Mouse (Mus musculus) MEL (cell line): ENCODE data around the gene Lrp6. TPM values are rescaled to one million over a fixed set of nuclear protein-coding genes. Genes with fewer than 3 reads are reported as not detected.

Source experiments
- DNase-seq: peaks from one replicate; pipeline ENCODE4 v3.0.0; 2011; ENCODE audit warnings: low read depth, low spot score
- H3K27ac ChIP-seq: 2 replicates; pipeline ENCODE4 v1.5.1; 2012; ENCODE audit warnings: low read depth, mild to moderate bottlenecking, control low read depth, low read length, moderate library complexity; ENCODE audit not compliant: control insufficient read depth
- H3K27me3 ChIP-seq, 2 experiments: fragments of 150-350 bp in 1 of 2; sonication (generic) in 1 of 2; 2 replicates each; pipeline ENCODE4 v1.6.1; 2012; ENCODE audit warnings: low read length in 2 of 2, mild to moderate bottlenecking in 2 of 2, improper control_type of control experiment in 1 of 2, moderate library complexity in 1 of 2; ENCODE audit not compliant: insufficient read depth in 2 of 2, control insufficient read depth in 1 of 2
- H3K36me3 ChIP-seq, 2 experiments: 2 replicates each; pipeline ENCODE4 v1.6.1; 2012 to 2014; ENCODE audit warnings: low read length in 2 of 2, improper control_type of control experiment in 1 of 2, inconsistent platforms in 1 of 2, mild to moderate bottlenecking in 1 of 2; ENCODE audit not compliant: insufficient read depth in 2 of 2, control insufficient read depth in 1 of 2
- H3K4me1 ChIP-seq, 2 experiments: fragments of 150-350 bp in 1 of 2; sonication (generic) in 1 of 2; 2 replicates each; pipeline ENCODE4 v1.6.1; 2012; ENCODE audit warnings: low read length in 2 of 2, improper control_type of control experiment in 1 of 2, mild to moderate bottlenecking in 1 of 2; ENCODE audit not compliant: insufficient read depth in 2 of 2, control insufficient read depth in 1 of 2
- H3K4me3 ChIP-seq, 2 experiments: fragments of 150-350 bp in 1 of 2; sonication (generic) in 1 of 2; 2 replicates each; pipeline ENCODE4 v1.5.1; 2012; ENCODE audit warnings: low read depth in 2 of 2, low read length in 2 of 2, mild to moderate bottlenecking in 2 of 2, moderate library complexity in 2 of 2, control low read depth in 1 of 2, improper control_type of control experiment in 1 of 2; ENCODE audit not compliant: control insufficient read depth in 1 of 2, insufficient read depth in 1 of 2
- H3K79me2 ChIP-seq: 2 replicates; pipeline ENCODE4 v1.6.1; 2012; ENCODE audit warnings: mild to moderate bottlenecking, low read length, moderate library complexity; ENCODE audit not compliant: control insufficient read depth, poor library complexity, insufficient read depth
- H3K9ac ChIP-seq: 2 replicates; pipeline ENCODE4 v1.6.1; 2012; ENCODE audit warnings: low read depth, mild to moderate bottlenecking, control low read depth, low read length, moderate library complexity; ENCODE audit not compliant: control insufficient read depth, poor library complexity, severe bottlenecking
- H3K9me3 ChIP-seq: fragments of 150-350 bp; sonication (generic); replicated peaks from 2 replicates; pipeline ENCODE4 v1.6.1; 2012; ENCODE audit warnings: mild to moderate bottlenecking, low read length, improper control_type of control experiment, moderate library complexity; ENCODE audit not compliant: insufficient read depth
- CHD1 ChIP-seq: IDR thresholded peaks from 2 replicates; pipeline ENCODE4 v1.6.1; 2012; ENCODE audit warnings: low read depth, mild to moderate bottlenecking, inconsistent platforms, low read length, improper control_type of control experiment
- CHD2 ChIP-seq: IDR thresholded peaks from 2 replicates; pipeline ENCODE4 v1.6.1; 2011; ENCODE audit warnings: low read length, improper control_type of control experiment
- EP300 ChIP-seq, 2 experiments: IDR thresholded peaks; 2 replicates each; pipeline ENCODE4 v1.6.1; 2011; ENCODE audit warnings: improper control_type of control experiment in 2 of 2, low read length in 2 of 2, low read depth in 1 of 2, mild to moderate bottlenecking in 1 of 2
- ETS1 ChIP-seq: IDR thresholded peaks from 2 replicates; pipeline ENCODE4 v1.6.1; 2012; ENCODE audit warnings: low read depth, mild to moderate bottlenecking, inconsistent platforms, low read length, improper control_type of control experiment, moderate library complexity
- GABPA ChIP-seq: IDR thresholded peaks from 2 replicates; pipeline ENCODE4 v1.6.1; 2012; ENCODE audit warnings: low read depth, mild to moderate bottlenecking, inconsistent platforms, low read length, improper control_type of control experiment, moderate library complexity
- JUND ChIP-seq: IDR thresholded peaks from 2 replicates; pipeline ENCODE4 v1.6.1; 2011; ENCODE audit warnings: low read depth, mild to moderate bottlenecking, improper control_type of control experiment, low read length
- MAFK ChIP-seq: IDR thresholded peaks from 2 replicates; pipeline ENCODE4 v1.6.1; 2011; ENCODE audit warnings: low read depth, mild to moderate bottlenecking, low read length, improper control_type of control experiment, borderline replicate concordance
- MAX ChIP-seq: IDR thresholded peaks from 2 replicates; pipeline ENCODE4 v1.6.1; 2011; ENCODE audit warnings: low read length, improper control_type of control experiment
- MAZ ChIP-seq: IDR thresholded peaks from 2 replicates; pipeline ENCODE4 v1.6.1; 2012; ENCODE audit warnings: low read depth, mild to moderate bottlenecking, inconsistent platforms, low read length, improper control_type of control experiment
- MEF2A ChIP-seq: IDR thresholded peaks from 2 replicates; pipeline ENCODE4 v1.6.1; 2014; ENCODE audit warnings: low read depth, mild to moderate bottlenecking, inconsistent platforms, low read length, improper control_type of control experiment; ENCODE audit not compliant: poor library complexity, insufficient replicate concordance, severe bottlenecking; ENCODE audit errors: extremely low read depth
- MXI1 ChIP-seq: IDR thresholded peaks from 2 replicates; pipeline ENCODE4 v1.6.1; 2011; ENCODE audit warnings: mild to moderate bottlenecking, low read depth, low read length, improper control_type of control experiment
- MYB ChIP-seq: IDR thresholded peaks from 2 replicates; pipeline ENCODE4 v1.6.1; 2011; ENCODE audit warnings: mild to moderate bottlenecking, low read depth, low read length, improper control_type of control experiment
- NRF1 ChIP-seq: IDR thresholded peaks from 2 replicates; pipeline ENCODE4 v1.6.1; 2014; ENCODE audit warnings: low read depth, mild to moderate bottlenecking, inconsistent platforms, low read length, improper control_type of control experiment, moderate library complexity; ENCODE audit not compliant: poor library complexity, insufficient read depth, severe bottlenecking
- POLR2AphosphoS2 ChIP-seq: IDR thresholded peaks from 2 replicates; pipeline ENCODE4 v1.6.1; 2011; ENCODE audit warnings: low read length, improper control_type of control experiment
- POLR2AphosphoS5 ChIP-seq: IDR thresholded peaks from 2 replicates; pipeline ENCODE4 v1.6.1; 2012; ENCODE audit warnings: low read depth, borderline replicate concordance, mild to moderate bottlenecking, inconsistent platforms, low read length, moderate library complexity, mixed read lengths
- RAD21 ChIP-seq: IDR thresholded peaks from 2 replicates; pipeline ENCODE4 v1.6.1; 2011; ENCODE audit warnings: mild to moderate bottlenecking, low read depth, low read length, improper control_type of control experiment
- SIN3A ChIP-seq: IDR thresholded peaks from 2 replicates; pipeline ENCODE4 v1.6.1; 2012; ENCODE audit warnings: low read length, improper control_type of control experiment, inconsistent platforms
- TBP ChIP-seq: IDR thresholded peaks from 2 replicates; pipeline ENCODE4 v1.8.0; 2011; ENCODE audit warnings: low read depth, low read length, improper control_type of control experiment
- polyA plus RNA-seq, 2 experiments: library from polyadenylated mRNA; stranded (reverse) in 1 of 2; unstranded in 1 of 2; fragments of >175 nt in 1 of 2; fragments of >200 nt in 1 of 2; gene quantifications; 2 replicates each; pipeline versions ENCODE4 v1.2.1 to v1.2.4; 2012; ENCODE audit warnings: low replicate concordance in 2 of 2, low read depth in 1 of 2; ENCODE audit not compliant: insufficient read length in 2 of 2, insufficient read depth in 1 of 2, missing spikeins in 1 of 2
- total RNA-seq: library from RNA; depleted of rRNA; stranded (reverse); fragments of 300-350 nt; gene quantifications from 2 replicates; pipeline ENCODE4 v1.2.3, GENCODE M21; 2012

The Lrp6 gene
- total and polyA plus RNA-seq, 3 experiments: 13.1 to 25.7 (median 17.2) TPM

GRCm38 (mm10) chr6:134606949-134607746 is 40.4 kb upstream of the Lrp6 start (continued):
- peak; percentile 70 for TF ChIP-seq MXI1
- TF ChIP-seq GABPA: no peak
- peak; percentile 59; the same call in 1 of the 2 replicates for TF ChIP-seq TBP
- TF ChIP-seq POLR2AphosphoS5: no peak
- TF ChIP-seq RAD21: peak; percentile 81
- TF ChIP-seq POLR2AphosphoS2: no peak
- TF ChIP-seq CHD2: no peak
- no peak for TF ChIP-seq NRF1
- TF ChIP-seq MAZ: no peak
- no peak for TF ChIP-seq CHD1
- no peak for TF ChIP-seq JUND
- TF ChIP-seq EP300 (IDR thresholded peaks at IDR 0.05; ENCODE audit: low read depth in 1 of 2, low read length in 2 of 2): no peak
- no peak for TF ChIP-seq SIN3A

DNA sequence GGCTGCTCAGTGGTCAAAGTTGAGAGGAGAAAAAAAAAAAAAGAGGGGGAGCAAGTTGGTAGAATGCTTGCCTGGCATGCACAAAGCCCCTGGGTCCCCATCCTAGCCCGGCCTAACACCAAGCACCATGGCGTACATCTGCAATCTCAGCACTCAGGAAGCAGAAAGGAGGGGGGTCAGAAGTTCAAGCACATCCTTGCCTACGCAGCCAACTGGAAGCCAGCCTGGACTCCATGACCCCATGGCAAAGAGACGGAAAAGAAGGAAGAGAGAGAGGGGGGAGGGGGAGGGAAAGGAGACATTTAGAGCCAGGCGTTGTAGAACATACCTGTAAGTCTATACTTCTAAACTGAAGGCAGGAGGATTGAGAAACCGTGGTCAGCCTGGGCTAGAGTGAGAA is 39.8 kb upstream of the Lrp6 start:
- H3K9me3 ChIP-seq: no peaks in the 10 kb centered on the region
- H3K4me1 ChIP-seq: peaks cover 2% of the 10 kb centered on the region in 2 experiments
- TF ChIP-seq GABPA (no peak), MXI1 (no peak), MAX (no peak), MAFK (no peak), ETS1 (no peak), MEF2A (no peak), MYB (no peak), POLR2AphosphoS5 (no peak), EP300 (IDR thresholded peaks at IDR 0.05; ENCODE audit: low read depth in 1 of 2, low read length in 2 of 2) (no peak)
- H3K36me3 ChIP-seq: peaks cover 0 to 2% of the 10 kb centered on the region in 2 experiments; a peak in 2 of 4 replicates
- DNase-seq: no peak
- no peak overlapping the region for H3K27ac ChIP-seq
- H3K27me3 ChIP-seq: no peaks in the 10 kb centered on the region
- no peak overlapping the region for H3K9ac ChIP-seq
- H3K4me3 ChIP-seq: no peak overlapping the region
- no peaks in the 10 kb centered on the region for H3K79me2 ChIP-seq
